20 mouse cellular contexts compared by ENCODE assay signal in genomic region chr16:4367930-4368329, GRCm38 (mm10). TPM values are rescaled to one million over a fixed set of nuclear protein-coding genes. Genes with fewer than 3 reads are reported as not detected.
A peak's percentile ranks its signal among the peaks of the same experiment; 100 is the strongest.
DNase-seq lines count a peak whose midpoint lies in the region; ATAC-seq and TF ChIP-seq lines count a peak whose summit lies in the region.
"Had no signal": no experiment of that assay in that cellular context is flagged by ENCODE, and none has a peak within 500 bp of the region (broad histone marks: within the 10 kb centered on the region; RNA-seq: fewer than 3 reads in every experiment).

No protein-coding gene starts in this region.

- H3K27me3 ChIP-seq in kidney, adult 2 months (replicated peaks; ENCODE audit: control insufficient read depth, insufficient read depth, low read length), result no peaks in the 10 kb centered on the region
- no peaks in the 10 kb centered on the region for H3K27me3 ChIP-seq in MEL (ENCODE audit: control insufficient read depth in 1 of 2, insufficient read depth in 2 of 2, low read length in 2 of 2)
- H3K27me3 ChIP-seq in liver, postnatal 0 days (ENCODE audit: insufficient read depth, low read length), result no peaks in the 10 kb centered on the region
- H3K27me3 ChIP-seq: embryonic facial prominence, embryonic 15.5 days; neural tube, embryonic 12.5 days had no signal

- no peaks in the 10 kb centered on the region for H3K9me3 ChIP-seq in MEL (replicated peaks; ENCODE audit: insufficient read depth, low read length)
- no peaks in the 10 kb centered on the region for H3K9me3 ChIP-seq in liver, postnatal 0 days (ENCODE audit: low read length)
- H3K9me3 ChIP-seq: embryonic facial prominence, embryonic 15.5 days; midbrain, embryonic 10.5 days; neural tube, embryonic 12.5 days had no signal

- peaks cover 4% of the 10 kb centered on the region; the same call in 1 of the 2 replicates for H3K4me1 ChIP-seq in kidney, adult 2 months (ENCODE audit: control insufficient read depth, insufficient read depth, low read length)
- peaks cover 29 to 38% of the 10 kb centered on the region in 2 experiments for H3K4me1 ChIP-seq in MEL (ENCODE audit: control insufficient read depth in 1 of 2, insufficient read depth in 2 of 2, low read length in 2 of 2)
- peaks cover 29% of the 10 kb centered on the region for H3K4me1 ChIP-seq in liver, postnatal 0 days (ENCODE audit: insufficient read depth)
- H3K4me1 ChIP-seq: midbrain, embryonic 10.5 days had no signal

- ATAC-seq in liver, postnatal 0 days, result peak; percentile 78
- ATAC-seq: forebrain, postnatal 0 days had no signal

- 24% methylated on average over 3 of the region's 3 CpGs for WGBS in kidney, adult 2 months
- 40% methylated on average over 3 of the region's 3 CpGs for WGBS in liver, postnatal 0 days (ENCODE audit: insufficient replicate concordance)

- no peak for TF ChIP-seq CTCF in kidney, adult 2 months (conservative IDR thresholded peaks at IDR 0.05; ENCODE audit: insufficient read depth, insufficient read length, low read depth, low read length)
- TF ChIP-seq CTCF in MEL (IDR thresholded peaks at IDR 0.05 in 2 of 3, conservative IDR thresholded peaks at IDR 0.05 in 1 of 3; ENCODE audit: control insufficient read depth in 1 of 3, insufficient read depth in 1 of 3, low read depth in 2 of 3, low read length in 3 of 3, poor library complexity in 1 of 3, severe bottlenecking in 1 of 3), result no peak
- TF ChIP-seq CTCF in liver, postnatal 0 days (IDR thresholded peaks at IDR 0.05; ENCODE audit: low read depth), result no peak

- H3K4me3 ChIP-seq in kidney, adult 2 months (ENCODE audit: insufficient read depth, low read depth, low read length), result no peak overlapping the region
- no peak overlapping the region for H3K4me3 ChIP-seq in MEL (ENCODE audit: control insufficient read depth in 1 of 2, insufficient read depth in 1 of 2, low read depth in 2 of 2, low read length in 2 of 2)
- H3K4me3 ChIP-seq in liver, postnatal 0 days (ENCODE audit: low read depth, low read length), result no peak overlapping the region
- H3K4me3 ChIP-seq: embryonic facial prominence, embryonic 15.5 days; midbrain, embryonic 10.5 days; neural tube, embryonic 12.5 days had no signal

- peak in 1 of 2 experiments; percentile 33; a peak in 1 of 4 replicates for TF ChIP-seq EP300 in MEL (IDR thresholded peaks at IDR 0.05; ENCODE audit: low read depth in 1 of 2, low read length in 2 of 2)
- TF ChIP-seq EP300 in liver, postnatal 0 days (IDR thresholded peaks at IDR 0.05; ENCODE audit: low read depth), result no peak

- H3K27ac ChIP-seq in kidney, adult 2 months (ENCODE audit: insufficient read depth, low read depth, low read length), result no peak overlapping the region
- no peak overlapping the region for H3K27ac ChIP-seq in MEL (ENCODE audit: control insufficient read depth, low read depth, low read length)
- H3K27ac ChIP-seq in liver, postnatal 0 days (ENCODE audit: low read depth), result 0 out of 2 replicates have a peak overlapping the region, but pooled peaks have one; percentile 62
- H3K27ac ChIP-seq: embryonic facial prominence, embryonic 15.5 days; hindbrain, embryonic 14.5 days; midbrain, embryonic 10.5 days; neural tube, embryonic 12.5 days had no signal

- TF ChIP-seq RAD21 in MEL (IDR thresholded peaks at IDR 0.05; ENCODE audit: low read depth, low read length), result no peak

- no peak overlapping the region for H3K9ac ChIP-seq in MEL (ENCODE audit: control insufficient read depth, low read depth, low read length, poor library complexity, severe bottlenecking)
- no peak overlapping the region for H3K9ac ChIP-seq in liver, postnatal 0 days (replicated peaks)
- H3K9ac ChIP-seq: embryonic facial prominence, embryonic 15.5 days; forebrain, postnatal 0 days; hindbrain, embryonic 14.5 days; neural tube, embryonic 12.5 days had no signal

- no peak overlapping the region for H3K4me2 ChIP-seq in liver, postnatal 0 days (ENCODE audit: low read depth, low read length)
- H3K4me2 ChIP-seq: embryonic facial prominence, embryonic 15.5 days; hindbrain, embryonic 14.5 days; neural tube, embryonic 12.5 days had no signal

- H3K79me2 ChIP-seq in MEL (ENCODE audit: control insufficient read depth, insufficient read depth, low read length, poor library complexity), result no peaks in the 10 kb centered on the region

- peak; percentile 53 for DNase-seq in kidney, adult 2 months
- DNase-seq in kidney, postnatal 4 days, result no peak
- DNase-seq in MEL (ENCODE audit: low read depth, low spot score), result no peak
- DNase-seq in kidney, postnatal 36 days, result peak; percentile 30 to 36
- DNase-seq in liver, postnatal 0 days, result peak; percentile 31
- no peak for DNase-seq in spleen, adult 12 weeks (ENCODE audit: low spot score)
- DNase-seq in natural killer cell, adult 2 months (ENCODE audit: low spot score in 2 of 2), result no peak
- DNase-seq: adrenal gland, postnatal 36 days; B cell, adult 2 months; forebrain, postnatal 0 days; heart, postnatal 36 days; layer of hippocampus, adult 9-11 months; lung, adult 2 months; lung, postnatal 4 days; right cerebral cortex, postnatal 4 days; thymus, postnatal 25 days had no signal

- no peak for TF ChIP-seq POLR2A in kidney, adult 2 months (IDR thresholded peaks at IDR 0.05; ENCODE audit: low read depth, low read length)
- no peak for TF ChIP-seq POLR2A in MEL (IDR thresholded peaks at IDR 0.05; ENCODE audit: control insufficient read depth in 1 of 2, insufficient read depth in 1 of 2, low read depth in 1 of 2, low read length in 2 of 2, poor library complexity in 1 of 2)

- H3K36me3 ChIP-seq in kidney, adult 2 months (ENCODE audit: control insufficient read depth, insufficient read depth, low read length), result no peaks in the 10 kb centered on the region
- peaks cover 0 to 37% of the 10 kb centered on the region in 2 experiments; a peak in 2 of 4 replicates for H3K36me3 ChIP-seq in MEL (ENCODE audit: control insufficient read depth in 1 of 2, insufficient read depth in 2 of 2, low read length in 2 of 2)
- H3K36me3 ChIP-seq in liver, postnatal 0 days (replicated peaks; ENCODE audit: insufficient read depth, low read length), result no peaks in the 10 kb centered on the region
- H3K36me3 ChIP-seq: embryonic facial prominence, embryonic 15.5 days; midbrain, embryonic 10.5 days; neural tube, embryonic 12.5 days had no signal

TF ChIP-seq in MEL, 35 proteins besides CTCF, POLR2A, EP300 and RAD21:
- no peak for TF ChIP-seq ELF1 (IDR thresholded peaks at IDR 0.05; ENCODE audit: low read depth, low read length)
- no peak for TF ChIP-seq USF1 (IDR thresholded peaks at IDR 0.05; ENCODE audit: low read depth, low read length)
- TF ChIP-seq POLR2AphosphoS2 (IDR thresholded peaks at IDR 0.05; ENCODE audit: low read length), result no peak
- no peak for TF ChIP-seq ZMIZ1 (IDR thresholded peaks at IDR 0.05; ENCODE audit: low read depth, low read length)
- TF ChIP-seq SIN3A (IDR thresholded peaks at IDR 0.05; ENCODE audit: low read length), result no peak
- no peak for TF ChIP-seq ZNF384 (IDR thresholded peaks at IDR 0.05; ENCODE audit: low read depth, low read length)
- TF ChIP-seq RCOR1 (IDR thresholded peaks at IDR 0.05; ENCODE audit: low read depth, low read length), result peak; percentile 37; the same call in 1 of the 2 replicates
- peak; percentile 51; the same call in 1 of the 2 replicates for TF ChIP-seq GATA1 (IDR thresholded peaks at IDR 0.05; ENCODE audit: low read depth, low read length)
- TF ChIP-seq UBTF (IDR thresholded peaks at IDR 0.05; ENCODE audit: borderline replicate concordance, insufficient read depth, low read depth, low read length), result no peak
- no peak for TF ChIP-seq MXI1 (IDR thresholded peaks at IDR 0.05; ENCODE audit: low read depth, low read length)

RNA-seq across cellular contexts. Expression of gene Adcy9, which starts 52.4 kb away (rescaled TPM):
- polyA plus RNA-seq in kidney, adult 2 months (2012; rRNA removed), result 10.4 and 12.4 TPM in 2 replicates
- 3.0 and 4.3 TPM in 2 replicates for total RNA-seq in MEL (2012; rRNA removed)
- 1 to 10 TPM in 1 of 2 experiments, not detected in 1; 3.0 TPM for polyA plus RNA-seq in MEL (2012; ENCODE audit: insufficient read depth in 1 of 2, insufficient read length in 2 of 2, low read depth in 1 of 2, low replicate concordance in 2 of 2, missing spikeins in 1 of 2)
- polyA plus RNA-seq in liver, postnatal 0 days (2015; fragmentation: Nextera tagmentation; extraction: Ambion mirVana), result 0.80 and 0.94 TPM in 2 replicates

Comparison
In these comparisons a context has a peak if more than half of its experiments do, and no peak if none do; other contexts are left out.
1. DNase-seq: peak in kidney, adult 2 months (single experiment), kidney, postnatal 36 days (2 of 2) and liver, postnatal 0 days (single experiment); none in kidney, postnatal 4 days (0 of 2), MEL (single experiment), spleen, adult 12 weeks (single experiment) and natural killer cell, adult 2 months (0 of 2).